Comparison of ENCODE assay signal across 23 mouse cellular contexts in the genomic region with DNA sequence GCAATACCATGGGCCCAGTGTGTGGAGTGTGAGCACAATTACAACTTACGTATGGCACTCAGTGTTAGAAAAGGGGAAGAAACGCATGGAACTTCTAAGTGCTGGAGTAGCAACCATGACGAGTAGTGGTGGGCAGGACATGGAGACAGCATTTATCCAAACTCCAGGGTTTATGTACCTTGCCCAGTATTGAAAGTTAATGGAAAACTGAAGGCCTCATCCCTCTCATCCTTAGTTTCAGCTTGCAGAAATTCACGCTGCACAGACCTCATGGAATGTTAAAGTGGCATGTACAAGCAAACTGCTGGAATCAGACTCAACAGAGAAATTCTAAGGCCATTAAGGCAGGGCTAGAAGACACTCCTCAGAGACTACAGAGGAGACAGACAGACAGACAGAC.
"Had no signal": no experiment of that assay in that cellular context is flagged by ENCODE, and none has a peak within 500 bp of the region (broad histone marks: within the 10 kb centered on the region; RNA-seq: fewer than 3 reads in every experiment).

No protein-coding gene starts in this region.

- H3K27ac ChIP-seq: heart, adult 2 months; heart, embryonic 13.5 days; heart, embryonic 15.5 days; hindbrain, embryonic 13.5 days; hindbrain, embryonic 15.5 days; hindbrain, postnatal 0 days; layer of hippocampus, adult 2 months; left cerebral cortex, adult 2 months; limb, embryonic 10.5 days; limb, embryonic 12.5 days; liver, embryonic 13.5 days; liver, embryonic 15.5 days had no signal

- H3K9me3 ChIP-seq: heart, embryonic 13.5 days; heart, embryonic 15.5 days; hindbrain, embryonic 13.5 days; hindbrain, embryonic 15.5 days; limb, embryonic 10.5 days; limb, embryonic 12.5 days; liver, embryonic 13.5 days; liver, embryonic 15.5 days had no signal

- H3K4me1 ChIP-seq: heart, embryonic 13.5 days; heart, embryonic 15.5 days; hindbrain, embryonic 13.5 days; hindbrain, embryonic 15.5 days; limb, embryonic 10.5 days; limb, embryonic 12.5 days; liver, embryonic 13.5 days; liver, embryonic 15.5 days had no signal

- H3K4me3 ChIP-seq: heart, adult 2 months; heart, embryonic 13.5 days; heart, embryonic 15.5 days; hindbrain, embryonic 13.5 days; hindbrain, embryonic 15.5 days; layer of hippocampus, adult 2 months; left cerebral cortex, adult 2 months; limb, embryonic 10.5 days; limb, embryonic 12.5 days; liver, embryonic 13.5 days; liver, embryonic 15.5 days had no signal

- H3K4me2 ChIP-seq: heart, embryonic 11.5 days; heart, embryonic 13.5 days; heart, embryonic 15.5 days; hindbrain, embryonic 13.5 days; hindbrain, embryonic 15.5 days; limb, embryonic 12.5 days; liver, embryonic 11.5 days; liver, embryonic 13.5 days; liver, embryonic 15.5 days had no signal

- H3K9ac ChIP-seq: heart, embryonic 13.5 days; heart, embryonic 15.5 days; hindbrain, embryonic 13.5 days; hindbrain, embryonic 15.5 days; limb, embryonic 12.5 days; liver, embryonic 13.5 days; liver, embryonic 15.5 days; liver, postnatal 0 days had no signal

- ATAC-seq: forebrain, embryonic 16.5 days; hindbrain, postnatal 0 days; intestine, embryonic 16.5 days; liver, postnatal 0 days had no signal

- DNase-seq: gastrocnemius, postnatal 14 days; gastrocnemius, postnatal 36 days; heart, adult 11 months; heart, adult 2 months; heart, postnatal 14 days; heart, postnatal 36 days; liver; liver, embryonic 13.5 days; liver, postnatal 0 days had no signal

- H3K27me3 ChIP-seq: heart, embryonic 13.5 days; heart, embryonic 15.5 days; hindbrain, embryonic 13.5 days; hindbrain, embryonic 15.5 days; limb, embryonic 12.5 days; liver, embryonic 13.5 days; liver, embryonic 15.5 days had no signal

- H3K36me3 ChIP-seq: liver, embryonic 13.5 days; liver, embryonic 15.5 days had no signal
